Mouse (Mus musculus): ENCODE measurements around the gene Ccdc13. TPM values are rescaled to one million over a fixed set of nuclear protein-coding genes. Genes with fewer than 3 reads are reported as not detected.

Gene Ccdc13
- polyA plus RNA-seq, 1 experiment = 0.12 TPM

GRCm38 (mm10) chr9:121778066-121778624, 61.1 kb downstream of the Ccdc13 start:
- no peaks in the 10 kb centered on the region for H3K79me3 ChIP-seq (ENCODE audit: low read depth)
- no peaks in the 10 kb centered on the region for H3K27me3 ChIP-seq (ENCODE audit: control insufficient read depth, insufficient read depth, insufficient read length)
- H3K36me3 ChIP-seq (ENCODE audit: control insufficient read depth, insufficient read depth) = no peaks in the 10 kb centered on the region
- H3ac ChIP-seq (ENCODE audit: control insufficient read depth, insufficient read length, low read depth) = no peak overlapping the region
- TF ChIP-seq MYOG (IDR thresholded peaks at IDR 0.05; ENCODE audit: control insufficient read depth, extremely low read depth, insufficient read length) (no peak), FOSL1 (IDR thresholded peaks at IDR 0.05; ENCODE audit: insufficient read depth, low read length, poor library complexity, severe bottlenecking) (no peak), USF1 (IDR thresholded peaks at IDR 0.05; ENCODE audit: low read depth) (no peak), CEBPB (IDR thresholded peaks at IDR 0.05; ENCODE audit: low read depth) (no peak), MAX (IDR thresholded peaks at IDR 0.05) (no peak), MYOD1 (IDR thresholded peaks at IDR 0.05; ENCODE audit: control insufficient read depth, insufficient read length, low read depth) (no peak)
- no peaks in the 10 kb centered on the region for H3K79me2 ChIP-seq (ENCODE audit: control insufficient read depth, insufficient read depth)
- H3K4me3 ChIP-seq (ENCODE audit: insufficient read depth, poor library complexity, severe bottlenecking) = no peak overlapping the region

DNA sequence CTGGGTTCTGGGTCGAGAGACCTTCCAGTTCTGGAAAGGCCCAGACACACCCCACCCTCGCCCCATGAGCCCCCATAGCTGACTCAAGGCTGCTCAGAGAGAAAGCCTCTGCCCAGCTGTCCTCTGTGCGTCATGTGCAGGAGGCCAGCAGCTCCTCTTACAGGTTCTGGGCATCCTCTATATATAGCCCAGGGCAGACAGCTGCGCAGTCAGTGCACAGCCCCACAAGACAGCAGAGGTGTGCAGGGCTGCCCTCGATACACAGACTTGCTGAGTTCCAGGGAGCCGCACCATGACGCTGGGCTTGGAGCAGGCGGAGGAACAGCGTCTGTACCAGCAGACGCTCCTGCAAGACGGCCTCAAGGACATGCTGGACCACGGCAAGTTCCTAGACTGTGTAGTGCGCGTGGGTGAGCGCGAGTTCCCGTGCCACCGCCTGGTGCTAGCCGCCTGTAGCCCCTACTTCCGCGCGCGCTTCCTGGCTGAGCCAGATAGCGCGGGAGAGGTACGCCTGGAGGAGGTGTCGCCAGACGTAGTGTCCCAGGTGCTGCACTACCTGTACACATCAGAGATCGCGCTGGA, 61.7 kb downstream of the Ccdc13 start, which contains the start of gene Klhl40:
Klhl40 (plus strand) TSS at position 124 of the 582 bp plus-strand sequence.
- H3K36me3 ChIP-seq (ENCODE audit: control insufficient read depth, insufficient read depth) = no peaks in the 10 kb centered on the region
- H3K79me3 ChIP-seq (ENCODE audit: low read depth) = no peaks in the 10 kb centered on the region
- no peaks in the 10 kb centered on the region for H3K79me2 ChIP-seq (ENCODE audit: control insufficient read depth, insufficient read depth)
- no peak within 1 kb of the TSS for H3K4me3 ChIP-seq (ENCODE audit: insufficient read depth, poor library complexity, severe bottlenecking)
- no peak within 1 kb of the TSS for H3ac ChIP-seq (ENCODE audit: control insufficient read depth, insufficient read length, low read depth)
- peak; percentile 77 for TF ChIP-seq MYOD1 (IDR thresholded peaks at IDR 0.05; ENCODE audit: control insufficient read depth, insufficient read length, low read depth)
- no peak for TF ChIP-seq CEBPB (IDR thresholded peaks at IDR 0.05; ENCODE audit: low read depth)
- TF ChIP-seq MYOG (IDR thresholded peaks at IDR 0.05; ENCODE audit: control insufficient read depth, extremely low read depth, insufficient read length) = no peak
- H3K27me3 ChIP-seq (ENCODE audit: control insufficient read depth, insufficient read depth, insufficient read length) = no peaks in the 10 kb centered on the region

DNA sequence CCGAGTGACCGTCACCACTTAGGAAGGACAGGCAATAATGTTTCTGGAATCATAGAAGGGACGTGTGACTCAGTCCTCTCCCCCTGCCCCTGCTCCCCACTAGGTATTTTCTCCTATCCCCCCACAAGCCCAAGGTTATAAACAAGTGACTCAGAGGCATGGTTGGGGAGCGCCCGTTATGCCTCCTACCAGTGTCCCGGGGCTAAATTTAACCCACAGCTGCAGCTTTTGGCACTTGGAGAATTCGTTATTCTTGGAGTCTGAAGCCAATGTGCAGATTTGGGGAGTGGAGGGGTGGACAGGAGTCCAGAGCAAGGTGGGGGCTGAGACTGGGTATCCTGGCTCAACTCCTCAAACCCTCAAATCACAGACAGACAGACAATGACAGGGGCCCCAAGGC, 62.8 kb downstream of the Ccdc13 start:
- H3K36me3 ChIP-seq (ENCODE audit: control insufficient read depth, insufficient read depth) = no peaks in the 10 kb centered on the region
- no peaks in the 10 kb centered on the region for H3K79me2 ChIP-seq (ENCODE audit: control insufficient read depth, insufficient read depth)
- no peaks in the 10 kb centered on the region for H3K27me3 ChIP-seq (ENCODE audit: control insufficient read depth, insufficient read depth, insufficient read length)
- H3K79me3 ChIP-seq (ENCODE audit: low read depth) = no peaks in the 10 kb centered on the region
- no peak overlapping the region for H3K4me3 ChIP-seq (ENCODE audit: insufficient read depth, poor library complexity, severe bottlenecking)
- no peak overlapping the region for H3ac ChIP-seq (ENCODE audit: control insufficient read depth, insufficient read length, low read depth)
- TF ChIP-seq MAX (IDR thresholded peaks at IDR 0.05) (no peak), CTCF (IDR thresholded peaks at IDR 0.05; ENCODE audit: control insufficient read depth, insufficient read depth, insufficient read length) (no peak), MYOG (IDR thresholded peaks at IDR 0.05; ENCODE audit: control insufficient read depth, extremely low read depth, insufficient read length) (no peak), USF1 (IDR thresholded peaks at IDR 0.05; ENCODE audit: low read depth) (no peak), CEBPB (IDR thresholded peaks at IDR 0.05; ENCODE audit: low read depth) (no peak), MYOD1 (IDR thresholded peaks at IDR 0.05; ENCODE audit: control insufficient read depth, insufficient read length, low read depth) (no peak)

DNA sequence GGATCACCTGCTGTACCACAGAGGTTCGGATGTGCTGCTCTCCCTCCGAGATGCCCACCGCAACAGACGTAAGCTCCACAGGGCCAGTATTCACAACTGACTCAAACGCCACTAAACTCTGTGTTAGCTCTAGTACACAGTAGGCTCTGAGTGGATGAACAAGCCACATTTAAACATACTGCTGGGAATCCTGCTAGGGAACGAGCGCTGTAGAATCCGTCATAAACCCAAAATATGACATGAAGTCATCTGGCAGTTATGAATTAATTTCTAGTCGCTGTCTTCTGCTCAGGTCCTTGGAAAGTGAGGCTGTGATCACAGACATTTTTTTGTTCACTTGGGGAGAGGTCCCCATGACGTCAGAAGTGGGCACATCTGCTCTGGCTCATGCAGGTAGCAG, 63.3 kb downstream of the Ccdc13 start:
- no peaks in the 10 kb centered on the region for H3K27me3 ChIP-seq (ENCODE audit: control insufficient read depth, insufficient read depth, insufficient read length)
- TF ChIP-seq CEBPB (IDR thresholded peaks at IDR 0.05; ENCODE audit: low read depth) (no peak), MYOD1 (IDR thresholded peaks at IDR 0.05; ENCODE audit: control insufficient read depth, insufficient read length, low read depth) (no peak), MAX (IDR thresholded peaks at IDR 0.05) (no peak), MYOG (IDR thresholded peaks at IDR 0.05; ENCODE audit: control insufficient read depth, extremely low read depth, insufficient read length) (no peak), CTCF (IDR thresholded peaks at IDR 0.05; ENCODE audit: control insufficient read depth, insufficient read depth, insufficient read length) (no peak), USF1 (IDR thresholded peaks at IDR 0.05; ENCODE audit: low read depth) (no peak), FOSL1 (IDR thresholded peaks at IDR 0.05; ENCODE audit: insufficient read depth, low read length, poor library complexity, severe bottlenecking) (no peak)
- no peak overlapping the region for H3ac ChIP-seq (ENCODE audit: control insufficient read depth, insufficient read length, low read depth)
- H3K79me3 ChIP-seq (ENCODE audit: low read depth) = no peaks in the 10 kb centered on the region
- H3K4me3 ChIP-seq (ENCODE audit: insufficient read depth, poor library complexity, severe bottlenecking) = no peak overlapping the region
- H3K79me2 ChIP-seq (ENCODE audit: control insufficient read depth, insufficient read depth) = no peaks in the 10 kb centered on the region
- H3K36me3 ChIP-seq (ENCODE audit: control insufficient read depth, insufficient read depth) = no peaks in the 10 kb centered on the region

DNA sequence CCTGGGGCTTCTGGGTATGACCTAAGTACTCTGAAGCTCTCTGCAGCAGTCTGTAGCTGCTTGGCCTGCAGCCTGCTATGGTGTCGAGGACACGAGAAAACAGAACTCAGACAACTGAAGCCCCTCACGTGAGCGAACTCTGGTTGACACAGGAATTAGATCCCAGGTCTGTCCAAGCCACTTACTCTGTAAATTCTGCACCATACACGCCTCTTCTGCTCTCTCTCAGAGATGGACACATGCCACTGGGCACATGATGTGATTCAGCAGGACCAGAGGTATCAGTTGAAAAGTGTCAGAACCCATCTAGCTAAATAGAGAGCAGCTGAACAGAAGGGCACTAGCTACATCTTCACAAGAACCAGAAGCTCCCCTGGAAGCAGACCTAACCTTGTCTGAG, 66.8 kb downstream of the Ccdc13 start:
- Histone ChIP-seq H3ac (ENCODE audit: control insufficient read depth, insufficient read length, low read depth) (no peak overlapping the region), H3K27me3 (ENCODE audit: control insufficient read depth, insufficient read depth, insufficient read length) (no peaks in the 10 kb centered on the region), H3K36me3 (ENCODE audit: control insufficient read depth, insufficient read depth) (no peaks in the 10 kb centered on the region), H3K4me3 (ENCODE audit: insufficient read depth, poor library complexity, severe bottlenecking) (no peak overlapping the region), H3K79me2 (ENCODE audit: control insufficient read depth, insufficient read depth) (no peaks in the 10 kb centered on the region), H3K79me3 (ENCODE audit: low read depth) (no peaks in the 10 kb centered on the region)
- no peak for TF ChIP-seq USF1 (IDR thresholded peaks at IDR 0.05; ENCODE audit: low read depth)
- no peak for TF ChIP-seq MYOD1 (IDR thresholded peaks at IDR 0.05; ENCODE audit: control insufficient read depth, insufficient read length, low read depth)
- TF ChIP-seq MAX (IDR thresholded peaks at IDR 0.05) = no peak
- no peak for TF ChIP-seq CTCF (IDR thresholded peaks at IDR 0.05; ENCODE audit: control insufficient read depth, insufficient read depth, insufficient read length)
- TF ChIP-seq FOSL1 (IDR thresholded peaks at IDR 0.05; ENCODE audit: insufficient read depth, low read length, poor library complexity, severe bottlenecking) = no peak
- TF ChIP-seq CEBPB (IDR thresholded peaks at IDR 0.05; ENCODE audit: low read depth) = no peak
- TF ChIP-seq MYOG (IDR thresholded peaks at IDR 0.05; ENCODE audit: control insufficient read depth, extremely low read depth, insufficient read length) = no peak
